Mouse (Mus musculus) limb, embryonic 15.5 days (tissue): ENCODE results near the gene Rad51b. TPM values are rescaled to one million over a fixed set of nuclear protein-coding genes. Genes with fewer than 3 reads are reported as not detected.

Source experiments
- ATAC-seq: fragments of 200-750 bp; cut with Nextera tagmentation; 2 replicates; pipeline ENCODE4 v1.8.0; 2017; ENCODE audit warnings: low read depth, moderate TSS enrichment; ENCODE audit not compliant: insufficient number of reproducible peaks, low FRiP score, low TSS enrichment
- H3K27ac ChIP-seq: fragments of 300-500 bp; sonication (generic); 2 replicates; pipeline ENCODE4 v1.5.1; 2015; ENCODE audit warnings: moderate library complexity, mild to moderate bottlenecking, inconsistent platforms
- H3K27me3 ChIP-seq: fragments of 300-500 bp; sonication (generic); 2 replicates; pipeline ENCODE4 v1.6.1; 2015; ENCODE audit warnings: inconsistent platforms
- H3K36me3 ChIP-seq: fragments of 300-500 bp; sonication (generic); 2 replicates; pipeline ENCODE4 v1.6.1; 2015; ENCODE audit warnings: inconsistent platforms
- H3K4me1 ChIP-seq: fragments of 300-500 bp; sonication (generic); 2 replicates; pipeline ENCODE4 v1.6.1; 2015; ENCODE audit warnings: inconsistent platforms
- H3K4me2 ChIP-seq: fragments of 300-500 bp; sonication (generic); 2 replicates; pipeline ENCODE4 v1.6.1; 2015; ENCODE audit warnings: mild to moderate bottlenecking, inconsistent platforms
- H3K4me3 ChIP-seq: fragments of 300-500 bp; sonication (generic); 2 replicates; pipeline ENCODE4 v1.5.1; 2015; ENCODE audit warnings: mild to moderate bottlenecking, inconsistent platforms
- H3K9ac ChIP-seq: fragments of 300-500 bp; sonication (generic); 2 replicates; pipeline ENCODE4 v1.6.1; 2015; ENCODE audit warnings: inconsistent platforms
- H3K9me3 ChIP-seq: fragments of 300-500 bp; sonication (generic); 2 replicates; pipeline ENCODE4 v1.6.1; 2016; ENCODE audit warnings: inconsistent platforms
- WGBS: fragments of 180-500 bp; shearing (Covaris S2); methylation state at CpG from one replicate; pipeline ENCODE4 v1.1.7; 2015; 5-methylcytosine and 5-hydroxymethylcytosine counted together
- polyA plus RNA-seq: library from polyadenylated mRNA; unstranded; fragments of >200 nt; fragmentation: Nextera tagmentation; extraction: Ambion mirVana; gene quantifications from 2 replicates; pipeline ENCODE4 v1.2.1, GENCODE M21; 2015

The Rad51b gene
- polyA plus RNA-seq, 1 experiment from 2014 or later = 5.2 TPM

DNA sequence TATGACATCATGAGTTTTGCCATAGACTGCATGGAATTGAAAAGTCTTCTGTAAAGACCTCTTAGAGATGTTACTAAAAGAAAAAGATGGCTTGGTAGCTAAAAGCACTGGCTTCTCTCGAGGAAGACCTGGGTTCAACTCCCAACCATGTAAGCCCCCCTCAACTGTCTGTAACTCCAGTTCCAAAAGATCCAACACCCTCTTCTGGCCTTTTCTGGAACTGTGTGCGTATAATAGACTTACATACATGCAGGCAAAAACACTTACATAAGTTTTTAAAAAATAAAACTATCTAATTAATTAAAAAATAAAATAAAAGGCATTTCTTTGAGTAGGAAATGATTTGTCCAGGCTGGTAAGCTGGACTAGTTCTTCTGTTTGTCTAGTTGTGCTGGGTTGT lies 387.3 kb downstream of the Rad51b start:
- Histone ChIP-seq H3K9me3 (no peaks in the 10 kb centered on the region), H3K4me3 (no peak overlapping the region), H3K4me1 (peaks cover 35% of the 10 kb centered on the region), H3K9ac (no peak overlapping the region), H3K27me3 (no peaks in the 10 kb centered on the region), H3K36me3 (no peaks in the 10 kb centered on the region), H3K27ac (peak overlapping the region; percentile 8; the same call in 1 of the 2 replicates), H3K4me2 (no peak overlapping the region)
- no peak for ATAC-seq
- whole genome bisulfite sequencing = 83% methylated on average over 2 of the region's 2 CpGs

DNA sequence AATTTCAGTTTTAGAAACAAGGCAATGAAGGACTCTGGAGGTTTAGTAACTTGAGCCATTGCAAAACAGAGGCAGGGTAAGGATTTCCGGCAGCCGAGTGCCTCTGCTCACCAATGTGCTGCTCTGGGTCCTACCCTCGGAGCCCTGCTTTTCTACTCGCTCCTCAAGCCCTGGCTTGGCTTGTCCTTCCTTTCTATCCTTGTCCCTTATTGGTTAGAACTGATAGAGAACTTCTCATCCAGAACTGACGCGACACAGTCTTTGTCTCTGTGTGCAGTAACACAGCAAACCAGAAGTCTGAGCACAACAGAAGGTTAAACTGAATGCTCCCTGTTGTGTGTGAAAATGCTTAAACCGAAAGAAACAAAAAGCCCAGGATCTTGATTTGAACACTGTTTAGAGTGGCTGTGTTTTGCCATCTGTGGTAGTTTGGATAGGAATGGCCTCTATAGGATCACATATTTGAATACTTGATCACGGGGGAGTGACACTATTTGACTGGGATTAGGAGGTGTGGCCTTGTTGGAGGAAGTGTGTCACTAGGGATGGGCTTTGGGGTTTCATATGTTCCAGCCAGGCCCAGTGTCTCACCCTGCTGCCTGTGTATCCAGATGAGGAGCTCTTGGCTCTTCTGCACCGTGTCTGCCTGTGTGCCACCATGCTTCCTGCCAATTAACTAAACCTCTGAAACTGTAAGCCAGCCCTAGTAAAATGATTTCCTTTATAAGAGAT lies 389.7 kb downstream of the Rad51b start:
- no peak overlapping the region for H3K4me2 ChIP-seq
- peaks cover 21% of the 10 kb centered on the region; the same call in 1 of the 2 replicates for H3K4me1 ChIP-seq
- H3K27me3 ChIP-seq = no peaks in the 10 kb centered on the region
- H3K36me3 ChIP-seq = no peaks in the 10 kb centered on the region
- 69% methylated on average over 9 of the region's 9 CpGs for WGBS
- H3K4me3 ChIP-seq = no peak overlapping the region
- no peak overlapping the region for H3K9ac ChIP-seq
- ATAC-seq = no peak
- H3K9me3 ChIP-seq = no peaks in the 10 kb centered on the region
- peak overlapping the region; percentile 40 for H3K27ac ChIP-seq

DNA sequence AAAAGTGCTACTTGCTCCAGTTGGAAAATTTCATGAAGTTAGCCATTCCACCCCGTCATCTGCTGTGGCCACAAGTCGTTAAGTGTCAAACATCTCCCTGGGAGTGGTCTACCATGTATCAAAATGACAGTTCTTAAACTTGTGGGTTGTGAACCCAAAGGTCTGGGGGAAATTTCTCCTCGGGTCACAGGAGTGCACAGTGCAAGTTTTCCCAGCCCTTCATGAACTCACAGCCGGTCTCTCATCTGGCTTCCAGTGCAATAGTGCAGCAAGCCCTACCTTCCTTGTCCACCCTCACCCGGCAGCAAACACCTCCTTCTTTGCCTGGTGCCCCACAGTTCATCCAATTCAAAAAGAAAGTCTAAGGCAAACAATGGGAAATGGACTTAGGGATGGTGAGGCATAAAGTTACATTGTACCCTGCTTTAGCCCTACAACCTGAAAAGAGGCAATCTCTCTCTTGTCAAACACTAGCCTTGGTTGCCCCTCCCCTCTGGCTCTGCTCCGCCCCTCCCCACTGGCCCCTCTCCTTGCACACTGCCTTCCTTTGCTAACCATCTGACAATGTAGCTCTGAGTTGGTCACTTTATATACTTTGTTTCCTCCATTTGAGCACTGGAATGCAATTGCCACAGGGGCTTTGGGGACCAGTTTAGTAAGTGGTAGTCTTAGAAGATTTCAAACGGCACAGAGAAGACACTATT lies 390.8 kb downstream of the Rad51b start:
- H3K9me3 ChIP-seq = no peaks in the 10 kb centered on the region
- 62% methylated on average over 7 of the region's 7 CpGs for WGBS
- no peak overlapping the region for H3K4me2 ChIP-seq
- H3K27ac ChIP-seq = no peak overlapping the region
- no peak for ATAC-seq
- no peak overlapping the region for H3K4me3 ChIP-seq
- H3K4me1 ChIP-seq = peaks cover 16% of the 10 kb centered on the region; the same call in 1 of the 2 replicates
- H3K9ac ChIP-seq = no peak overlapping the region
- no peaks in the 10 kb centered on the region for H3K36me3 ChIP-seq
- no peaks in the 10 kb centered on the region for H3K27me3 ChIP-seq

DNA sequence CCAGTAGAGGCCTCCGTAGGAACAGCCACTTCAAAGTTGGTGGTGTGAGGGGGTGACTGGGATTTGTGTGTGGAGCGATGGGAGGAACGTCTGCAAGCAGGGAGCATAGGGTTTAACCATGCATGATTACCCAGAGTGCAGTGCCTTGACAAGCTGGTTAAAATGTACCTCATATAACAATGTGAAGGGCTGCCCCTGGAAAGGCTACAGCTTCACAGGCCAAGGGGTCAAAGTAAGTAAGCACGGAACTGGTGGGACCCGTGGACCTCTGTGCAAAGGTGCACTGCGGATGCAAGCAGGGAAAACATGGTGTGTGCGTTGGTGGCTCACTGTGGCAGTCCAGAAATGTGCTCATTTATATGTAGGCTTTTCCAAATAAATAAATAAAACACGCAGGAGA lies 392.2 kb downstream of the Rad51b start:
- no peak for ATAC-seq
- 91% methylated on average over 8 of the region's 8 CpGs for WGBS
- no peaks in the 10 kb centered on the region for H3K9me3 ChIP-seq
- H3K9ac ChIP-seq = no peak overlapping the region
- H3K4me2 ChIP-seq = no peak overlapping the region
- no peak overlapping the region for H3K4me3 ChIP-seq
- no peaks in the 10 kb centered on the region for H3K27me3 ChIP-seq
- no peaks in the 10 kb centered on the region for H3K36me3 ChIP-seq
- peaks cover 11% of the 10 kb centered on the region; the same call in 1 of the 2 replicates for H3K4me1 ChIP-seq
- no peak overlapping the region for H3K27ac ChIP-seq

DNA sequence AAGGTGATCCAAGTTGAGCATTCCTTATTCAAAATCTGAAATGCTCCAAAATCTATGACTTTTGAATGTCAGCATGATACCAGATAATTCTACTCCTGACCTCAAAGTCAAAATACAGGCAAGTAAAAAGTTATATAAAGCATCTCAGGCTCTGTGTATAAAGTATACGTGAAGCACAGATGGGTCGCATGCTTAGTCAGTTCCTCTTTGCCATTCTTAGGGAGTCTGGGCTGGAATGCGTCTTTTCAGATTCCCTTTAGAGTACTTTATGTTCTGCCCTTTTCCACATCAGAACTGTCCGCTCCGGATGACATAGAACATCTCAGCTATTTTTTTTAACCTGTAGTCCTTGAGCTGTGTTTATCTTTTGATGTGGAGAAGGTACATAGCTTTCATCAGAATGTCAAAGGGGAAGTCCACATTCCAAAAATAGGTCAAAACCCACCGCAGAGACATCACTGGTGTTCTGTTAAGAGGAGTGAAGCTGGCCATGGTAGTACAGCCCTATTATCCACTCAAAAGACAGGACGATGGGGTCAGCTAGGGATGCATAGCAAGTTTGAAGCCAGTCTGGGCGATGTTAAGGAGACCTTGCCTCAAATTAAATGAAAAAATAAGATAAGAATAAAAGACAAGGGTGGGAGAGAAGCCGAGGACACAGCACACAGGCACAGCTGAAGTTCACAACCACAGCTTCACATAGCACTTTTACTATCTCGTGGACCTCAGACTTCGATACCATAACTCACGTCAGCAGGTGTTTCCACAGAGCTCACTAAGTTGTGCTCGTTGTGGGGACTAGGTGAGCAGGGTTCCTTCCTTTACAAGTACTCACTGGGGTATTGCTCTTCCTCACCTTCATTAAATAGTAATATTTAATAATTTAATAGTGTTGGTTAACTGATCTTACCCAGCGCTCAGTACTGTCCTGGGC lies 395.1 kb downstream of the Rad51b start:
- Histone ChIP-seq H3K4me2 (no peak overlapping the region), H3K27ac (no peak overlapping the region), H3K4me1 (peaks cover 5% of the 10 kb centered on the region; the same call in 1 of the 2 replicates), H3K27me3 (no peaks in the 10 kb centered on the region), H3K9me3 (no peaks in the 10 kb centered on the region), H3K9ac (no peak overlapping the region), H3K4me3 (no peak overlapping the region), H3K36me3 (no peaks in the 10 kb centered on the region)
- WGBS = 81% methylated on average over 14 of the region's 14 CpGs
- no peak for ATAC-seq

DNA sequence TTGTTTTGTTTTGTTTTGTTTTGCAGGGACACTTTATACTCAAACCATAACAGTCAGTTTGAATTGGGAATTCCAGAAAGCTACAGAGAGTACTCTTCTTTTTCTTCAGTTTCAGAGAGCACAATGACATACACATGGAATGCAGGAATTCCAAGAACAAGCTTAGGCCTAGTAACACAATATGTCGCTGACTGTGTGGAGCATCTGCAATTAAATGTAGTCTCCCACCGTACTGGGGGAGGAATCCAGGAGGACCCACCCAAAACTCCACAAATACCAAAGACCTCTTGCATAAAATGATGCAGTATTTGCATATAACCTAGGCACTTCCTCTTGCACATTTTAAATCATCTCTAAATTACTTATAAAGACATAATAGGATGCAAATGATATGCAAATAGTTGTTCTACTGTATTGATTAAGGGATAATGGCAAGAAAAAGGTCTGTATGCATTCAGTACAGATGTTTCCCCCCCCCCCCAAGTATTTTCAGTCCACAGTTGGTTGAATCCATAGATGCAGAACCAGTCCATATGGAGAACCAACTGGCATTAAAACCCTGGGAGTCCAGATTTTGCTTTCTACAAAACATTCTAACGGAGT lies 398.9 kb downstream of the Rad51b start:
- no peaks in the 10 kb centered on the region for H3K27me3 ChIP-seq
- H3K9ac ChIP-seq = no peak overlapping the region
- no peaks in the 10 kb centered on the region for H3K36me3 ChIP-seq
- WGBS = 51% methylated on average over 3 of the region's 3 CpGs
- no peaks in the 10 kb centered on the region for H3K9me3 ChIP-seq
- no peaks in the 10 kb centered on the region for H3K4me1 ChIP-seq
- no peak overlapping the region for H3K4me3 ChIP-seq
- no peak overlapping the region for H3K4me2 ChIP-seq
- no peak for ATAC-seq
- H3K27ac ChIP-seq = peak overlapping the region; percentile 47; the same call in 1 of the 2 replicates

DNA sequence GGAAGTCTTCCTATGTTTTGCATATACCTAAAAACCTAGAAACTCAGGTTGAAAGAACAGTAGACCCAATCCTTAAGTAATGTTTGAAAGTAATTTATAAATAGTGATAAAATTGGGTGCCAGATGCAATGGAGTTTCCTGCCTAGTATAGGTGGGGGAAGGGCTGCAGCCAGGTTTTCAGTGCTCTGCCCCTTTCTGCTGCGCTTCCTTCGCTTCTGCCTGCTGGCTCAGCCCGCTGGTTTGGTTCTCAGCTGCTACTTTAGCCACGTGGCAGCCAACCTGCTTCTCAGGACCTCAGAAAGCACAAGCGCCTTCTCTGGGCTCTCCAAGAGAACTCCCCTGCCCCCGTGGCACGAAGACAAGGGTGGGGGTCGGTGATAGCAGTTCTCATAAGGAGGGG lies 406.5 kb downstream of the Rad51b start:
- no peak overlapping the region for H3K4me3 ChIP-seq
- no peaks in the 10 kb centered on the region for H3K27me3 ChIP-seq
- H3K9me3 ChIP-seq = no peaks in the 10 kb centered on the region
- no peak for ATAC-seq
- H3K4me1 ChIP-seq = peaks cover 32% of the 10 kb centered on the region
- no peak overlapping the region for H3K4me2 ChIP-seq
- WGBS = 56% methylated on average over 8 of the region's 8 CpGs
- no peak overlapping the region for H3K27ac ChIP-seq
- H3K9ac ChIP-seq = no peak overlapping the region
- no peaks in the 10 kb centered on the region for H3K36me3 ChIP-seq

DNA sequence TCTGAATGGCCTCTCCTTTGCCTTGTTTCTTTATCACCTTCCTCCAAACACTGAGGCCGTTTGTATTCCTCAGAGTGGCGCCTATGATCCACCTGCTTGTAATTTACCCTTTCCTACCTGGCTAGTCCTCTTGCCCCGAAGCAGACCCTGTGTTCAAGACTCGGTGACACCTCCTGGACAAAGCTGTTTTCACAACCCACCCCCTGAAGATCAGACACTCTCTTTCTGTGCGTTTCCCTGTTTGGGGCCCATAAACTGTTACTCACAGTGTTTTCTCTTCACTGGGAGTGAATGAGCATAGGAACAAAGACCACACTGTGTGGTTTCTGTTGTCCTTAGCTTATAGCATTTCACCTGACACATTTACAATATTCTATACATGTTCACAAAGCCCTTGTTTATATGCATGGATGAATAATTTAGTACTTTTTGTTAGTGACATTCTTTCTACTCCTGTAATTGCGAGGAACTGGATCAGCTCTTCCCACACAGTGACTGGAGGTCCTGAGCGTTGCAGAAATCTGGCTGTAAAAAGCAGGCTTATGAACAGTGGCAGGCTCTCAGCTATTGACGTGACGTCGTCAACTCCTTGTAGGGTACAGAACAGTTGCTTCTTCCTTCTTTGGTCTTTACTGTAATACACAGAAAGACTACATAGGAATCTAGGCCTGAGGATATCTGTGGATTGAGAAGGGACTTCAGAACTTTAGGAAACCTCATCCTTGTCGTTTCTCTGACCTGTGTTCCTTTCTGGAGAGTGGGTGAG lies 408.6 kb downstream of the Rad51b start:
- peaks cover 41% of the 10 kb centered on the region for H3K4me1 ChIP-seq
- H3K4me2 ChIP-seq = no peak overlapping the region
- H3K9me3 ChIP-seq = no peaks in the 10 kb centered on the region
- H3K27ac ChIP-seq = no peak overlapping the region
- no peak overlapping the region for H3K9ac ChIP-seq
- H3K27me3 ChIP-seq = no peaks in the 10 kb centered on the region
- H3K36me3 ChIP-seq = no peaks in the 10 kb centered on the region
- 49% methylated on average over 11 of the region's 11 CpGs for WGBS
- H3K4me3 ChIP-seq = no peak overlapping the region
- ATAC-seq = no peak

DNA sequence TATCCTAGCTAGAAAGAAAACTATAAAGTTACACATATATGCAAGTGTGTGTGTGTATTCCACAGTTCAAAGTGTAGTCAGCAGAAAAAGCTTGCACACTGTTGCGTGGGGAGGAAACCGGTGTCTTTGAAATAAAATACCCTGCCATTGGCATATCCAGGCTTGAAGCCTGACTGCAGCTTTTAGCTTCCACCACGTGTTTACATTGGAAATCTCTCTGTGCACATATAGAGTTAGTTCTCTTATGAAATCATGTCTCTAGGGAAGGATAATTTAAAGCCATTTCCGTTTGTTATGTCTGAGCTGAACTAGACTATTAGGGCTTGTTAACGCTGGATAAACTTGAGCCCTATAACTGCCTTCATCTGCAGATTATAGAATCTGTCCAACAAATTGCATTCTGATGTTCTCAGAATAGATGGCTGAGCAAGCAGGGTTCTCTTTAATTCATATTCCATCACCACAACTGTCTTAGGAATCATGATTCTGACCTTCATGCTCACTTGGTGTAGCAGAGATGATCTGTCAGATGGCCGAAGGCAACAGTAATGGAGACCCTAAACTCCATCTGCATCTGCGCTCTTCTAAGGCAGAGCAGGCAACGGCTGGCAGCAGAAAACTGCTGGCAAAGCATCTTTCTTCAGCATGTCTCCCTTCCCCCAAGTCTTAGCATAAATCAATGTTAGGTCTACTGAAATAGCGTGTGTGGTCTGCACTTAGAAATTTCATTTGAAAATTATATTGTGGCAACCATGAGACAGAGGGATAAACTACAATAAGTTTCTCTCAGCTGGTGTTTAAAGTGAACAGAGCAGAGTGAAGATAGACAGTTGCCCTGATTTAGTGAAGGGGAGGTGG lies 410.7 kb downstream of the Rad51b start:
- Histone ChIP-seq H3K27me3 (no peaks in the 10 kb centered on the region), H3K4me1 (peaks cover 41% of the 10 kb centered on the region), H3K9me3 (no peaks in the 10 kb centered on the region), H3K27ac (peak overlapping the region; percentile 80), H3K9ac (no peak overlapping the region), H3K4me2 (no peak overlapping the region), H3K4me3 (no peak overlapping the region), H3K36me3 (no peaks in the 10 kb centered on the region)
- peak; percentile 81 for ATAC-seq
- WGBS = 15% methylated on average over 9 of the region's 9 CpGs

DNA sequence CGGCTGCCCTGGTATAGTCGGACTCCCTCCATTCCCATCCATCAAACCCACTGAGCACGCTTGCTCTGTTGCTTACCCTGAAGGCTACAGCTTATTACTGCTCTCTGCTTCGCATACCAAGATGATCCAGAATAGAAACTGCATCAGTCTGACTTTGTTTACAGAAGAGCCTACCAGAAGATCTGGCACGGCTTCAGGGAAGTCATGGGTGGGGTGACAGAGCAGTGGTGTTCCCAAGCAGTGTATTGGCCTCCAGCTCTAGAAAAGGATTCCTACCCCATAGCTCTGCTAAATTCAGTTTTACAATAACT lies 411.3 kb downstream of the Rad51b start:
- Histone ChIP-seq H3K4me3 (no peak overlapping the region), H3K4me2 (no peak overlapping the region), H3K27ac (peak overlapping the region; percentile 80), H3K27me3 (no peaks in the 10 kb centered on the region), H3K9me3 (no peaks in the 10 kb centered on the region), H3K36me3 (no peaks in the 10 kb centered on the region), H3K4me1 (peaks cover 41% of the 10 kb centered on the region), H3K9ac (no peak overlapping the region)
- 48% methylated on average over 5 of the region's 5 CpGs for WGBS
- 0 out of 2 replicates have a peak, but pooled peaks have one; percentile 22 for ATAC-seq
